Mouse (Mus musculus): ENCODE measurements around the gene Glipr2. TPM values are rescaled to one million over a fixed set of nuclear protein-coding genes. Genes with fewer than 3 reads are reported as not detected.

The Glipr2 gene
- polyA plus RNA-seq, 1 experiment from 2014 or later, result 94.2 TPM

GRCm38 (mm10) chr4:44013391-44014070 lies 56.3 kb downstream of the Glipr2 start:
- Histone ChIP-seq H3K9me3 (replicated peaks) (no peaks in the 10 kb centered on the region), H3K27ac (no peak overlapping the region), H3K9ac (peak overlapping the region; percentile 93), H3K36me3 (peaks cover 2% of the 10 kb centered on the region), H3K4me1 (peaks cover 15% of the 10 kb centered on the region), H3K27me3 (no peaks in the 10 kb centered on the region), H3K4me3 (peak overlapping the region; percentile 98), H3K4me2 (replicated peaks) (peak overlapping the region; percentile 99)
- ATAC-seq (ENCODE audit: low FRiP score), result no peak
- 30% methylated on average over 11 of the region's 11 CpGs for WGBS

- WGBS, result 90% methylated on average over 4 of the region's 4 CpGs
- Histone ChIP-seq H3K9me3 (replicated peaks) (no peaks in the 10 kb centered on the region), H3K36me3 (peaks cover 27% of the 10 kb centered on the region), H3K27me3 (no peaks in the 10 kb centered on the region), H3K4me2 (replicated peaks) (no peak overlapping the region), H3K4me1 (peaks cover 15% of the 10 kb centered on the region), H3K9ac (no peak overlapping the region; the same call in 1 of the 2 replicates), H3K27ac (no peak overlapping the region), H3K4me3 (no peak overlapping the region)
- ATAC-seq (ENCODE audit: low FRiP score), result no peak
Measured at GRCm38 (mm10) chr4:44016071-44016470, 58.9 kb downstream of the Glipr2 start.

GRCm38 (mm10) chr4:44016791-44017190 lies 59.6 kb downstream of the Glipr2 start:
- no peaks in the 10 kb centered on the region for H3K27me3 ChIP-seq

GRCm38 (mm10) chr4:44022323-44022722 lies 65.1 kb downstream of the Glipr2 start:
- Histone ChIP-seq H3K27me3 (no peaks in the 10 kb centered on the region), H3K9ac (no peak overlapping the region), H3K4me3 (no peak overlapping the region), H3K4me1 (no peaks in the 10 kb centered on the region), H3K36me3 (peaks cover 88% of the 10 kb centered on the region), H3K9me3 (replicated peaks) (no peaks in the 10 kb centered on the region), H3K27ac (no peak overlapping the region), H3K4me2 (replicated peaks) (no peak overlapping the region)
- ATAC-seq (ENCODE audit: low FRiP score), result no peak
- 88% methylated on average over 4 of the region's 4 CpGs for WGBS

More at GRCm38 (mm10) chr4:44016791-44017190, 59.6 kb downstream of the Glipr2 start:
- Histone ChIP-seq H3K9ac (no peak overlapping the region), H3K4me1 (peaks cover 15% of the 10 kb centered on the region), H3K36me3 (peaks cover 35% of the 10 kb centered on the region), H3K27ac (no peak overlapping the region), H3K4me2 (replicated peaks) (no peak overlapping the region), H3K4me3 (no peak overlapping the region), H3K9me3 (replicated peaks) (no peaks in the 10 kb centered on the region)
- no peak for ATAC-seq (ENCODE audit: low FRiP score)
- 98% methylated on average over 12 of the region's 12 CpGs for WGBS

- H3K4me1 ChIP-seq, result no peaks in the 10 kb centered on the region
- H3K9me3 ChIP-seq (replicated peaks), result no peaks in the 10 kb centered on the region
- peaks cover 92% of the 10 kb centered on the region for H3K36me3 ChIP-seq
- no peak overlapping the region for H3K4me3 ChIP-seq
- no peak overlapping the region for H3K27ac ChIP-seq
- ATAC-seq (ENCODE audit: low FRiP score), result no peak
- no peak overlapping the region for H3K4me2 ChIP-seq (replicated peaks)
- H3K9ac ChIP-seq, result no peak overlapping the region
- WGBS, result 95% methylated on average over 11 of the region's 11 CpGs
- H3K27me3 ChIP-seq, result no peaks in the 10 kb centered on the region
Measured at GRCm38 (mm10) chr4:44022766-44023165, 65.6 kb downstream of the Glipr2 start.

DNA sequence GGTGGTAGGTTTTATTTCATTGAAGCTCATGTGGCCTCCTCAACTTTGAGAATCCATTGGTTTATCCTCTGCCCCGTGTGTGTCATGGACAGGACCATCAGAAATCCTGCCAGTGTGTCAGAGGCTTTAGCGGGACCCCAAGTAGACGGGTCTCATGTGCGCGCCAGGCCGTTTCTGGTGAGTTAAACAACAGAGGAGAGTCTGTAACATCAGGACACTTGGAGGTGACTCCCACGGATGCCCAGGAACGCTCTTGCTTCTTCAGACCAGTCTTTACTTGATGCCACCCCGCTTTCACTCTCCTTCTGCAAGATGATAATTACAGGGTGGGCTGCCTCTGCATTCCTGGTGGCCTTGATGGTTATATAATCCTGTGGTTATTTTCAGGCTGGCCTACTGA lies 66.5 kb downstream of the Glipr2 start:
- H3K4me2 ChIP-seq (replicated peaks), result no peak overlapping the region
- no peaks in the 10 kb centered on the region for H3K4me1 ChIP-seq
- no peak overlapping the region for H3K9ac ChIP-seq
- no peak overlapping the region for H3K27ac ChIP-seq
- H3K9me3 ChIP-seq (replicated peaks), result no peaks in the 10 kb centered on the region
- H3K4me3 ChIP-seq, result no peak overlapping the region
- H3K36me3 ChIP-seq, result peaks cover 98% of the 10 kb centered on the region
- 97% methylated on average over 9 of the region's 9 CpGs for WGBS
- no peak for ATAC-seq (ENCODE audit: low FRiP score)
- H3K27me3 ChIP-seq, result no peaks in the 10 kb centered on the region

DNA sequence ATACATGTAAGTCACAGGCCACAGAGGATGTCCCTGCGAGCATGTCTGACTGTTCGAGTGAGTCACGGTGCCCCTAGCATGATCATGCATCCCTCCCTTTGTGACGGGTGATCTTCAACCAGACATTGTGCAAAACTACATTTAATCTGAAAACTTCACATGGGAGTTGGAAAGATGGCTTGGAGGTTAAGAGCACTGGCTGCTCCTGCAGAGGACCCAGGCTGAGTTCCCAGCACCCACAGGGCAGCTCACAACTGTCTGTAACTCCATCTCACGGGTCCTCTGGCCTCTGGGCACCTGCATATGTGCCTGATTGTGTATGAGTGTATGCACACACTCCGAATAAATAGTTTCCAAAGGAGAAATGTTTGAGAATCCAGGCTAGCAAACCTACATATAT lies 67.0 kb downstream of the Glipr2 start:
- H3K9me3 ChIP-seq (replicated peaks), result no peaks in the 10 kb centered on the region
- H3K4me2 ChIP-seq (replicated peaks), result no peak overlapping the region
- no peak overlapping the region for H3K27ac ChIP-seq
- H3K4me1 ChIP-seq, result no peaks in the 10 kb centered on the region
- 98% methylated on average over 6 of the region's 6 CpGs for WGBS
- H3K9ac ChIP-seq, result no peak overlapping the region
- peaks cover 97% of the 10 kb centered on the region for H3K36me3 ChIP-seq
- no peaks in the 10 kb centered on the region for H3K27me3 ChIP-seq
- ATAC-seq (ENCODE audit: low FRiP score), result no peak
- H3K4me3 ChIP-seq, result no peak overlapping the region

DNA sequence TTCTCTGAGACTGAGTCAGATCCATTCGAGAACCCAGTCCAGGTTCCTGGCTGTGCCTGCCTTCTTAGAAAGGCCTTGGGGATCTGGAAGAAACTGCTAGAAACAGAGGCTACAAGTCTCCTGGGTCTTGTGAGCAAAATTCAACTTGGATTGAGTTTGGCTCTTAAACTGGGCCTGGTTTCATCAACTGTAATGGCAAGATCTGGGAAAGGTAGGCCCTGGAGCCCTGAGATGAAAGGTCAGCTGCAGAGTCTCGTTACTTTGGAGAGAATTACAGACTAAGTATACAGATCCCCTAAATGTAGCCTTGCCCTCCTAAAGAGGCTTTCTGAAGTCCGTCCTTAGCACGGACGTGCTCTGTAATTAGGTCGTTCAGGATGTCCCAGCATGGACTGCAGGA lies 68.4 kb downstream of the Glipr2 start:
- WGBS, result 96% methylated on average over 6 of the region's 6 CpGs
- ATAC-seq (ENCODE audit: low FRiP score), result no peak
- H3K27me3 ChIP-seq, result no peaks in the 10 kb centered on the region

More for the DNA sequence above, 68.4 kb downstream of the Glipr2 start:
- H3K9ac ChIP-seq, result no peak overlapping the region
- no peaks in the 10 kb centered on the region for H3K9me3 ChIP-seq (replicated peaks)
- no peak overlapping the region for H3K4me3 ChIP-seq
- no peak overlapping the region for H3K4me2 ChIP-seq (replicated peaks)
- no peak overlapping the region for H3K27ac ChIP-seq
- no peaks in the 10 kb centered on the region for H3K4me1 ChIP-seq
- peaks cover 97% of the 10 kb centered on the region for H3K36me3 ChIP-seq

Other genes starting within 250 kb of the Glipr2 start
- gene Olfr71, start 247.1 kb upstream of the Glipr2 start, polyA plus RNA-seq (2016; fragmentation: Nextera tagmentation; extraction: Ambion mirVana), result not detected in 2 replicates
- gene Hrct1, start 230.2 kb upstream of the Glipr2 start, polyA plus RNA-seq (2016; fragmentation: Nextera tagmentation; extraction: Ambion mirVana), result 0.21 and 0.28 TPM in 2 replicates
- gene Spaar, start 227.4 kb upstream of the Glipr2 start, polyA plus RNA-seq (2016; fragmentation: Nextera tagmentation; extraction: Ambion mirVana), result 0.05 and 0.13 TPM in 2 replicates
- gene Olfr159, start 186.4 kb upstream of the Glipr2 start, polyA plus RNA-seq (2016; fragmentation: Nextera tagmentation; extraction: Ambion mirVana), result not detected in 2 replicates
- gene Olfr156, start 133.5 kb upstream of the Glipr2 start, polyA plus RNA-seq (2016; fragmentation: Nextera tagmentation; extraction: Ambion mirVana), result not detected in 2 replicates
- not detected in 2 replicates for gene Olfr157, start 117.2 kb upstream of the Glipr2 start, polyA plus RNA-seq (2016; fragmentation: Nextera tagmentation; extraction: Ambion mirVana)
- not detected in 2 replicates for gene Olfr155, start 105.8 kb upstream of the Glipr2 start, polyA plus RNA-seq (2016; fragmentation: Nextera tagmentation; extraction: Ambion mirVana)
- gene Reck, start 81.9 kb upstream of the Glipr2 start, polyA plus RNA-seq (2016; fragmentation: Nextera tagmentation; extraction: Ambion mirVana), result 20.1 and 21.9 TPM in 2 replicates
- gene Ccin, start 26.1 kb downstream of the Glipr2 start, polyA plus RNA-seq (2016; fragmentation: Nextera tagmentation; extraction: Ambion mirVana), result not detected in 2 replicates
- gene Clta, start 47.1 kb downstream of the Glipr2 start, polyA plus RNA-seq (2016; fragmentation: Nextera tagmentation; extraction: Ambion mirVana), result 266 and 282 TPM in 2 replicates
- gene Gne, start 126.8 kb downstream of the Glipr2 start, polyA plus RNA-seq (2016; fragmentation: Nextera tagmentation; extraction: Ambion mirVana), result 24.6 and 28.2 TPM in 2 replicates

Data from hindbrain, embryonic 12.5 days (tissue).